Mouse (Mus musculus) hindbrain, embryonic 16.5 days (tissue): ENCODE data around the gene Pbx2. TPM values are rescaled to one million over a fixed set of nuclear protein-coding genes. Genes with fewer than 3 reads are reported as not detected.

Experiments used
- ATAC-seq: fragments of 200-750 bp; cut with Nextera tagmentation; 2 replicates; pipeline ENCODE4 v1.8.0; 2017; ENCODE audit warnings: moderate TSS enrichment, moderate library complexity
- H3K27ac ChIP-seq: fragments of 300-500 bp; sonication (generic); 2 replicates; pipeline ENCODE4 v1.5.1; 2014; ENCODE audit warnings: low read depth, mild to moderate bottlenecking, control low read depth, low read length, moderate library complexity
- H3K27me3 ChIP-seq: fragments of 300-500 bp; sonication (generic); replicated peaks from 2 replicates; pipeline ENCODE4 v1.6.1; 2014; ENCODE audit warnings: low read length; ENCODE audit not compliant: control insufficient read depth, insufficient read depth
- H3K36me3 ChIP-seq: fragments of 300-500 bp; sonication (generic); 2 replicates; pipeline ENCODE4 v1.6.1; 2014; ENCODE audit warnings: mild to moderate bottlenecking, low read length, moderate library complexity, mixed read lengths; ENCODE audit not compliant: control insufficient read depth, insufficient read depth
- H3K4me1 ChIP-seq: fragments of 300-500 bp; sonication (generic); 2 replicates; pipeline ENCODE4 v1.6.1; 2014; ENCODE audit warnings: low read depth, low read length; ENCODE audit not compliant: control insufficient read depth, insufficient read depth
- H3K4me2 ChIP-seq: fragments of 300-500 bp; sonication (generic); 2 replicates; pipeline ENCODE4 v1.6.1; 2014; ENCODE audit warnings: mild to moderate bottlenecking, low read length, control low read depth, moderate library complexity
- H3K4me3 ChIP-seq: fragments of 300-500 bp; sonication (generic); 2 replicates; pipeline ENCODE4 v1.5.1; 2014; ENCODE audit warnings: mild to moderate bottlenecking, low read length, control low read depth, moderate library complexity
- H3K9ac ChIP-seq: fragments of 300-500 bp; sonication (generic); 2 replicates; pipeline ENCODE4 v1.6.1; 2014; ENCODE audit warnings: low read depth, mild to moderate bottlenecking, control low read depth, low read length, moderate library complexity
- H3K9me3 ChIP-seq: fragments of 300-500 bp; sonication (generic); 2 replicates; pipeline ENCODE4 v1.6.1; 2014; ENCODE audit warnings: mild to moderate bottlenecking, low read length, moderate library complexity; ENCODE audit not compliant: control insufficient read depth
- WGBS: fragments of 180-500 bp; shearing (Covaris S2); extraction: QIAGEN DNeasy Blood & Tissue Kit; methylation state at CpG from one replicate; pipeline ENCODE4 v1.1.7; 2014; 5-methylcytosine and 5-hydroxymethylcytosine counted together
- polyA plus RNA-seq: library from polyadenylated mRNA; unstranded; fragments of >200 nt; fragmentation: Nextera tagmentation; extraction: Ambion mirVana; gene quantifications from 2 replicates; pipeline ENCODE4 v1.2.1, GENCODE M21; 2015

Gene Pbx2
- polyA plus RNA-seq, 1 experiment from 2014 or later, result 7.3 TPM

DNA sequence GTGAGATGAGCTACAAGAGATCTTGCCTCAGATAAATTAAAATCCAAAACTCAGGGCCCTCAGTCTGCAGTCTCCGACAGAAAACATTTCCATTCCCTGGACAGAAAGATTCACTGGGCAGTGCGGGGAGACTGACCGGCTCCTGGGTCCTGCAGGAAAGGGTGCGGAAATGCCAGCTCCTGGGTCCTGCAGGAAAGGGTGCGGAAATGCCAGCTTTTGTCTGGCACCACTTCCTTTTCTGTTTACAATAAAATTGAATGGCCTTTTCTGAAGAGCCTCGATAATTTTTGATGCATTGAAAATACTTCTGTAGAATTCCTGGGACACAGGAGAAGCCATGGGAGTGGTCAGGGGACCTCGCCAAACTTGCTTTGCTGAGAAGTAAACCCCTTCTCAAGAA lies 31.9 kb upstream of the Pbx2 start:
- no peak overlapping the region for H3K4me3 ChIP-seq
- no peaks in the 10 kb centered on the region for H3K27me3 ChIP-seq
- 87% methylated on average over 7 of the region's 7 CpGs for WGBS
- ATAC-seq, result no peak
- H3K27ac ChIP-seq, result no peak overlapping the region
- H3K9me3 ChIP-seq, result no peaks in the 10 kb centered on the region
- no peaks in the 10 kb centered on the region for H3K4me1 ChIP-seq
- H3K4me2 ChIP-seq, result no peak overlapping the region
- H3K9ac ChIP-seq, result no peak overlapping the region
- H3K36me3 ChIP-seq, result no peaks in the 10 kb centered on the region

DNA sequence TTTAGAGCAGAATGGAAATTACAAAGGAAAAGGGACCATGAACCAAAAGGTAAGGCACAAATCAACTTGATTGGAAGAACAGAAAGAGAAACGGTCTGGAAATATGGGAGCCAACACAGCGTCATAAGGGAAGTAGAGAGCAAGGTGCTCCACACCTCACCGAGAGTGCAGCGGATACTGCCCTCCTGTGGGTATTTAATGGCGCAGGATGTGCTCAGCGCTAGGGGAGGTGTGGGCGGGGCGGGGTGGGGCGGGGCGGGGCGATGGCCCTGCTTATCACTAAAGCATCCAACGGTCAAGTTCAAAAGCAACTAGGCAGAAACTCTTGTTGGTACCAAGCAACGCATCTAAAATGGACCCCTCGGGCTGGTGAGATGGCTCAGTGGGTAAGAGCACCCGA lies 31.2 kb upstream of the Pbx2 start:
- H3K27ac ChIP-seq, result no peak overlapping the region
- H3K4me1 ChIP-seq, result no peaks in the 10 kb centered on the region
- H3K4me2 ChIP-seq, result no peak overlapping the region
- no peaks in the 10 kb centered on the region for H3K27me3 ChIP-seq
- H3K9me3 ChIP-seq, result no peaks in the 10 kb centered on the region
- H3K4me3 ChIP-seq, result no peak overlapping the region
- no peaks in the 10 kb centered on the region for H3K36me3 ChIP-seq
- ATAC-seq, result no peak
- no peak overlapping the region for H3K9ac ChIP-seq
- 35% methylated on average over 15 of the region's 15 CpGs for WGBS

- WGBS, result 93% methylated on average over 6 of the region's 6 CpGs
- no peak for ATAC-seq
- no peak overlapping the region for H3K27ac ChIP-seq
Observed at GRCm38 (mm10) chr17:34560438-34560837, 30.6 kb upstream of the Pbx2 start.

GRCm38 (mm10) chr17:34561200-34561599 lies 29.9 kb upstream of the Pbx2 start:
- no peak overlapping the region for H3K9ac ChIP-seq
- WGBS, result 47% methylated on average over 8 of the region's 8 CpGs
- H3K36me3 ChIP-seq, result no peaks in the 10 kb centered on the region
- no peak for ATAC-seq
- H3K4me2 ChIP-seq, result no peak overlapping the region
- no peaks in the 10 kb centered on the region; the same call in 1 of the 2 replicates for H3K9me3 ChIP-seq
- no peak overlapping the region for H3K27ac ChIP-seq
- H3K4me1 ChIP-seq, result no peaks in the 10 kb centered on the region
- no peaks in the 10 kb centered on the region for H3K27me3 ChIP-seq
- no peak overlapping the region for H3K4me3 ChIP-seq

More at GRCm38 (mm10) chr17:34560438-34560837, 30.6 kb upstream of the Pbx2 start:
- no peaks in the 10 kb centered on the region for H3K36me3 ChIP-seq
- no peaks in the 10 kb centered on the region for H3K27me3 ChIP-seq
- no peak overlapping the region for H3K4me3 ChIP-seq
- no peak overlapping the region for H3K4me2 ChIP-seq
- no peaks in the 10 kb centered on the region for H3K4me1 ChIP-seq
- no peaks in the 10 kb centered on the region for H3K9me3 ChIP-seq
- no peak overlapping the region for H3K9ac ChIP-seq

DNA sequence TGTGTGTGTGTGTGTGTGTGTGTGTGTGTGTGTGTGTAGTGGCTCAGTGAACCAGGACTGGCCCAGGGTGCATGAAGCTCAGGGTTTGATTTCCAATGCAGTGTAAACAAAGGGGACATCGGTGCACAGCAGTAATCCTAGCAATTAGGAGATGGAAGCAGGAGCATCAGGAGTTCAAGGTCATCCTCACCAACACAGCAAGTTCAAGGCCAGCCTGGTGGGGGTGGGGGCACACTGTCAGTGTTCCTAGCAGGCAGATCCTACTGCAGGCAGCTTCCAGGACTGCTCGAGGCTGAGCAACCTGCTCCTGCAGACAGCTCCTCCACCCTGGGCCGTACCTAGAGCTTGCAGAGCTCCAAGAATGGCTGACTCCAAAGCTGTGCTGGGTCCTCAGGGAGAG lies 28.5 kb upstream of the Pbx2 start:
- no peaks in the 10 kb centered on the region; the same call in 1 of the 2 replicates for H3K9me3 ChIP-seq

GRCm38 (mm10) chr17:34563354-34563753 lies 27.7 kb upstream of the Pbx2 start:
- H3K27ac ChIP-seq, result no peak overlapping the region
- H3K36me3 ChIP-seq, result no peaks in the 10 kb centered on the region
- WGBS, result 84% methylated on average over 11 of the region's 11 CpGs
- no peak for ATAC-seq
- no peaks in the 10 kb centered on the region for H3K4me1 ChIP-seq
- no peaks in the 10 kb centered on the region; the same call in 1 of the 2 replicates for H3K9me3 ChIP-seq
- no peak overlapping the region for H3K4me3 ChIP-seq
- no peak overlapping the region for H3K4me2 ChIP-seq
- H3K9ac ChIP-seq, result no peak overlapping the region
- H3K27me3 ChIP-seq, result no peaks in the 10 kb centered on the region

More for the DNA sequence above, 28.5 kb upstream of the Pbx2 start:
- no peaks in the 10 kb centered on the region for H3K4me1 ChIP-seq
- no peak overlapping the region for H3K4me2 ChIP-seq
- no peaks in the 10 kb centered on the region for H3K36me3 ChIP-seq
- H3K27me3 ChIP-seq, result no peaks in the 10 kb centered on the region
- no peak for ATAC-seq
- no peak overlapping the region for H3K27ac ChIP-seq
- H3K4me3 ChIP-seq, result no peak overlapping the region
- 78% methylated on average over 3 of the region's 3 CpGs for WGBS
- H3K9ac ChIP-seq, result no peak overlapping the region

GRCm38 (mm10) chr17:34564003-34564421 lies 27.1 kb upstream of the Pbx2 start, which contains the start of gene Notch4:
Gene Notch4 (plus strand): TSS chr17:34564268.
- H3K9me3 ChIP-seq, result no peaks in the 10 kb centered on the region; the same call in 1 of the 2 replicates
- peak within 1 kb of the TSS; percentile 23; the same call in 1 of the 2 replicates for H3K9ac ChIP-seq
- no peaks in the 10 kb centered on the region for H3K27me3 ChIP-seq
- H3K27ac ChIP-seq, result peak within 1 kb of the TSS; percentile 48; the same call in 1 of the 2 replicates
- peak within 1 kb of the TSS; percentile 25 for H3K4me2 ChIP-seq
- H3K36me3 ChIP-seq, result no peaks in the 10 kb centered on the region
- peak within 1 kb of the TSS; percentile 2; the same call in 1 of the 2 replicates for H3K4me3 ChIP-seq
- no peak for ATAC-seq
- 15% methylated on average over 6 of the region's 6 CpGs for WGBS
- no peaks in the 10 kb centered on the region for H3K4me1 ChIP-seq

DNA sequence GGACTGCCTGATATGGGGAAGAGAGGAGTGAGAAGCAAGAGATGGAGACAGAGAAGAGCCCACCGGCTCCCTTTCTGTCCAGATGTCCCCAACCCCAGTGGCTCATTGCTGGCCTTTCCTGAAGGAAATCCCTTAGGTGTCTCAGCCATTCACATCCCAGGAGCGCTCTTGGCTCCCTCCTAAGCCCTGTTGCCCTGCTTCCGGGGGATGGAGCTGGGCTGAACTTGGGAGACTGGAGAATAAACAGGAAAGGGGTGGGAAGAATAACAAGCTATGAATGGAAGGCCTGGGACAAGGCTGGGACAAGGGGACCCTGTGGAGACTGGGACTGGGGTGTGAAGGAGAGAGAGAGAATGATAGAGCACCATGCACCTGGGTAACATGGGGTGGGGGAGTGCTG lies 26.3 kb upstream of the Pbx2 start:
- H3K4me3 ChIP-seq, result no peak overlapping the region
- H3K27ac ChIP-seq, result peak overlapping the region; percentile 48; the same call in 1 of the 2 replicates
- H3K4me1 ChIP-seq, result no peaks in the 10 kb centered on the region
- no peak overlapping the region; the same call in 1 of the 2 replicates for H3K9ac ChIP-seq
- no peaks in the 10 kb centered on the region; the same call in 1 of the 2 replicates for H3K9me3 ChIP-seq
- 52% methylated on average over 3 of the region's 3 CpGs for WGBS
- H3K4me2 ChIP-seq, result peak overlapping the region; percentile 25
- H3K36me3 ChIP-seq, result no peaks in the 10 kb centered on the region
- no peak for ATAC-seq
- no peaks in the 10 kb centered on the region for H3K27me3 ChIP-seq

GRCm38 (mm10) chr17:34567311-34567710 lies 23.8 kb upstream of the Pbx2 start:
- no peak overlapping the region for H3K4me2 ChIP-seq
- ATAC-seq, result no peak

More at GRCm38 (mm10) chr17:34567311-34567710, 23.8 kb upstream of the Pbx2 start:
- H3K9ac ChIP-seq, result no peak overlapping the region
- no peaks in the 10 kb centered on the region; the same call in 1 of the 2 replicates for H3K9me3 ChIP-seq
- H3K27me3 ChIP-seq, result no peaks in the 10 kb centered on the region
- no peak overlapping the region for H3K4me3 ChIP-seq
- no peaks in the 10 kb centered on the region for H3K36me3 ChIP-seq
- WGBS, result 76% methylated on average over 9 of the region's 9 CpGs
- H3K4me1 ChIP-seq, result no peaks in the 10 kb centered on the region
- no peak overlapping the region for H3K27ac ChIP-seq
